Mouse (Mus musculus): ENCODE data around the gene Flt4.

GRCm38 (mm10) chr11:49651762-49652322 is 42.8 kb downstream of the Flt4 start:
- TF ChIP-seq HCFC1 (IDR thresholded peaks at IDR 0.05; ENCODE audit: borderline replicate concordance, insufficient read depth, low read length) (no peak), ZC3H11A (IDR thresholded peaks at IDR 0.05; ENCODE audit: borderline replicate concordance, low read depth, low read length) (no peak)
